ENCODE assay signal across 20 mouse cellular contexts in genomic region chr4:65672294-65672693, GRCm38 (mm10).
DNase-seq lines count a peak whose midpoint lies in the region; ATAC-seq lines count a peak whose summit lies in the region.
"Had no signal": no experiment of that assay in that cellular context is flagged by ENCODE, and none has a peak within 500 bp of the region (broad histone marks: within the 10 kb centered on the region; RNA-seq: fewer than 3 reads in every experiment).

No protein-coding gene starts in this region.

- H3K27me3 ChIP-seq in heart, embryonic 13.5 days (replicated peaks) = no peaks in the 10 kb centered on the region
- H3K27me3 ChIP-seq in kidney, embryonic 15.5 days = no peaks in the 10 kb centered on the region
- H3K27me3 ChIP-seq in limb, embryonic 10.5 days (ENCODE audit: low read depth, poor library complexity, severe bottlenecking) = no peaks in the 10 kb centered on the region
- H3K27me3 ChIP-seq: midbrain, embryonic 12.5 days had no signal

- H3K36me3 ChIP-seq in heart, embryonic 13.5 days = no peaks in the 10 kb centered on the region
- no peaks in the 10 kb centered on the region for H3K36me3 ChIP-seq in kidney, embryonic 15.5 days
- no peaks in the 10 kb centered on the region for H3K36me3 ChIP-seq in limb, embryonic 10.5 days
- H3K36me3 ChIP-seq: midbrain, embryonic 12.5 days had no signal

- H3K4me1 ChIP-seq in heart, embryonic 13.5 days = peaks cover 11% of the 10 kb centered on the region; the same call in 1 of the 2 replicates
- no peaks in the 10 kb centered on the region for H3K4me1 ChIP-seq in kidney, embryonic 15.5 days
- H3K4me1 ChIP-seq in limb, embryonic 10.5 days = peaks cover 1% of the 10 kb centered on the region

- no peaks in the 10 kb centered on the region for H3K9me3 ChIP-seq in heart, embryonic 13.5 days
- no peaks in the 10 kb centered on the region for H3K9me3 ChIP-seq in kidney, embryonic 15.5 days (replicated peaks)
- H3K9me3 ChIP-seq in limb, embryonic 10.5 days (replicated peaks) = no peaks in the 10 kb centered on the region
- H3K9me3 ChIP-seq: midbrain, embryonic 12.5 days had no signal

- H3K4me3 ChIP-seq in heart, embryonic 13.5 days = no peak overlapping the region
- no peak overlapping the region for H3K4me3 ChIP-seq in kidney, embryonic 15.5 days (replicated peaks)
- no peak overlapping the region for H3K4me3 ChIP-seq in limb, embryonic 10.5 days
- H3K4me3 ChIP-seq: erythroblast, embryonic 14.5 days; midbrain, embryonic 12.5 days had no signal

- DNase-seq in heart, adult 18-20 months = no peak
- DNase-seq in kidney, postnatal 10 days = peak; percentile 7
- peak; percentile 38 for DNase-seq in brain, adult 2 months (ENCODE audit: low read depth, low spot score)
- peak; percentile 9 for DNase-seq in lung, postnatal 10 days
- DNase-seq in limb, embryonic 10.5 days (ENCODE audit: low spot score) = no peak
- DNase-seq in testis, postnatal 10 days (ENCODE audit: low spot score) = no peak
- DNase-seq: adrenal gland, adult 2 months; cerebellum, postnatal 25 days; gastrocnemius, postnatal 36 days; heart, postnatal 36 days; liver; right cerebral cortex, postnatal 4 days; thymus, postnatal 14 days had no signal

- 36% methylated on average over 2 of the region's 2 CpGs for WGBS in heart, embryonic 13.5 days
- WGBS in kidney, embryonic 15.5 days = 59% methylated on average over 2 of the region's 2 CpGs
- WGBS in limb, embryonic 10.5 days = 73% methylated on average over 2 of the region's 2 CpGs

- ATAC-seq in heart, embryonic 13.5 days (ENCODE audit: extremely low read depth, insufficient number of reproducible peaks, low FRiP score, low TSS enrichment) = no peak
- no peak for ATAC-seq in kidney, embryonic 15.5 days (replicated peaks; ENCODE audit: low FRiP score)
- ATAC-seq: forebrain, embryonic 14.5 days; hindbrain, embryonic 16.5 days had no signal

- peak overlapping the region; percentile 7; the same call in 1 of the 2 replicates for H3K27ac ChIP-seq in heart, embryonic 13.5 days (replicated peaks)
- no peak overlapping the region for H3K27ac ChIP-seq in kidney, embryonic 15.5 days
- H3K27ac ChIP-seq in limb, embryonic 10.5 days = no peak overlapping the region
- H3K27ac ChIP-seq: macrophage; midbrain, embryonic 12.5 days had no signal

- H3K9ac ChIP-seq in heart, embryonic 13.5 days = no peak overlapping the region
- H3K9ac ChIP-seq in kidney, embryonic 15.5 days = no peak overlapping the region
- H3K9ac ChIP-seq: midbrain, embryonic 12.5 days had no signal

- no peak overlapping the region for H3K4me2 ChIP-seq in heart, embryonic 13.5 days
- no peak overlapping the region for H3K4me2 ChIP-seq in kidney, embryonic 15.5 days
- H3K4me2 ChIP-seq: midbrain, embryonic 12.5 days had no signal

Comparison
In these comparisons a context has a peak if more than half of its experiments do, and no peak if none do; other contexts are left out.
1. DNase-seq: peak in kidney, postnatal 10 days (single experiment), brain, adult 2 months (single experiment) and lung, postnatal 10 days (single experiment); none in heart, adult 18-20 months (0 of 2), limb, embryonic 10.5 days (single experiment) and testis, postnatal 10 days (single experiment).